Mouse (Mus musculus): ENCODE results near the gene Kif1b. TPM values are rescaled to one million over a fixed set of nuclear protein-coding genes. Genes with fewer than 3 reads are reported as not detected.
A peak's percentile ranks its signal among the peaks of the same experiment; 100 is the strongest.
"Not testable (repeated sequence)": the region's sequence is repeated elsewhere in the genome, so short reads cannot be mapped to it uniquely, and the experiment has no call there.

Kif1b gene
- total RNA-seq, 2 experiments from 2014 or later = 18.6 to 28.4 TPM

GRCm38 (mm10) chr4:149172666-149173065 lies 134.8 kb downstream of the Kif1b start:
- ATAC-seq (replicated peaks; ENCODE audit: poor library complexity) = no peak

GRCm38 (mm10) chr4:149172083-149172482 lies 135.4 kb downstream of the Kif1b start:
- no peak for ATAC-seq (replicated peaks; ENCODE audit: poor library complexity)

- ATAC-seq (replicated peaks; ENCODE audit: poor library complexity) = peak; percentile 47
These were observed 135.9 kb downstream of the Kif1b start for GRCm38 (mm10) chr4:149171581-149171981.

DNA sequence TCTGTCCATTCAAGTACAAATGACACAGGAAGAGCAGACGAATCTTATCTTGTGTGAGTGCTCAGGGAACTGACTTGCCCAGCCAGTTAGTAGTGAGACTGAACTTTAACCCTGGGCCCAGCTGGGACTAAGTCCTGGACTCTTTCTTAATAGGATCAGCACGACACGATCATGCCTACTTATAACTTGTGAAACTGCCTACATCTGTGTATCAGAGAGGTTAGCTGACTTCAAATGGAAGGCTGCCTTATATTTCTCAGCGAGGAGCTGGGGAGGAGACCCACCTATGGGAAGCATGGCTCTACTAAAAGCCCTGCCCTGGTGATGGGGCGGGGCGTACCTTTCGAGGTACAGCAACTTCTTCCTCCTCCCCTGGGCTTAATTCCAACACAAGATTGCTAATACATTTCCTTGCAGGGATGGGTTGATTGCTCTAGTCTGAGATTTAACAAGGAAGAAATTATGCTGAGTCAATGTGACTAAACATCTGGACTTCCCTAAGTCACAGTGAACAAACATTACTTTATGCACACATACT lies 137.0 kb downstream of the Kif1b start:
- peak; percentile 27 for ATAC-seq (replicated peaks; ENCODE audit: poor library complexity)

- ATAC-seq (replicated peaks; ENCODE audit: poor library complexity) = not testable (repeated sequence)
These were observed 137.6 kb downstream of the Kif1b start for GRCm38 (mm10) chr4:149169926-149170325.

- no peak for ATAC-seq (replicated peaks; ENCODE audit: poor library complexity)
These were observed 139.5 kb downstream of the Kif1b start for GRCm38 (mm10) chr4:149168016-149168415.

DNA sequence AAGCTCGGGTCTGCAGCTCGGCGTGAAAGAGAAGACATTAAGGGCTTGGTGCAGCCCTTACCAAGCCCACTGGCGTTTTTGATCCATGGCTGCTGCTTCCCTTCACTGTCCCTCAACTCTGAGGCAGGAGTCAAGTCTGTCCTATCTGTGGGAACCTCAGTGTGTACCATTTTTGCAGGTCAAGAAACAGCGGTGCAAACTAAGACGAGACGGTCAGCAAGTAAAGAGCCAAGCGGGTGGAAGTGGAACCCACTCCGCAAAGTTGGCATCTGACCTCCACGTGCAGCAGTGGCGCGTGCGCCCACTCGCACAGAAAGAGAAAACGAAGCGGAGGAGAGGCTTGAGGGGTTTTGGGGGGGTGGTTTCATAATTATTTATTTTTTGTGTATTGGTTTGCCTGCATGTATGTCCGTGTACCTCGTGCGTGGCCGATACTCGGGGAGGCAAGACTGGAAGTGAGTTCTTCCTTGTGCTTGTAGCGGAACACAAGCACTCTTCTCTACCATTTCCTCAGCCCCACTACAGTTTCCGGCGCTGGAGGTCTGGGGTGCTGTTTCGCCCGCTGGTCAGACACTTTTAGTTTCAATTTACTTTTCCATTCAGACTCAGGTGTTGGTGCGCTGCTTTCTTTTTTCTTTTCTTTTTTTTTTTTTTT lies 140.4 kb downstream of the Kif1b start:
- peak; percentile 18 for ATAC-seq (replicated peaks; ENCODE audit: poor library complexity)

DNA sequence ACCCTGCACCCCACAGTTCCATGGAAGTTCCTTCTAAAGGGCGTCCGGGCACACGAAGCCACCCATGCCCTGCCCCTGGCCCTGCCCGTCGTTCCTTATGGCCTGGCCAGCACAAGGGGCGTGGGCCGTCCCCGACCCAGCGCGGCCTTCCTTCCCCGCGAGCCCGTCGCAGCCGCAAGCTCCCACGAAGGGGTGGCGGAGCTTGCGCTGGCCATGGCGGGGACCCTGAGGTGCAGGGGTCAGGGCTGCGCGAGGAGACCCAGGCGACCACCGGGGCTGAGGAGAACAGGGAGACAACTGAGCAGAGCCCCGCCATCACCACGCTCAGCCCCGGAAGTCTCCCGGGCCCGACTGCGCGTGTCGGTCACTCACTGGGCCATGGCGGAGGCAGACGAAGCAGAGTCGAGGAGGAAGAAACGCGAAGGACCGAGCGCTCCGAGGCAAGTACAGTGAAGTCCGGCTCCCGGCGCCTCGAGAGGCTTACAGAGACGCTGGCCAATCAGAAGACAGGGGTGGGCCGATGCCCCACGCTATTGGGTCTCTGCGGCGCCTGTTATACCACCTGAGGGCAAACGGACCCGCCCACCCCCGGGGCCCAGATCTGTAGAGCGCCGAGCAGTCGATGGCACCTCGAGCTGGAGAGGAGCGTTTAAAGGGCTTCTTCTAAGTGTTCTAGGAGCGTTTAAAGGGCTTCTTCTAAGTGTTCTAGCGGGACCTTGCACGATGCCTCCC lies 141.1 kb downstream of the Kif1b start, which contains the start of gene Pgd:
Gene Pgd (minus strand): TSS at position 557 of the 732 bp plus-strand sequence.
- peak; percentile 85 for ATAC-seq (replicated peaks; ENCODE audit: poor library complexity)

DNA sequence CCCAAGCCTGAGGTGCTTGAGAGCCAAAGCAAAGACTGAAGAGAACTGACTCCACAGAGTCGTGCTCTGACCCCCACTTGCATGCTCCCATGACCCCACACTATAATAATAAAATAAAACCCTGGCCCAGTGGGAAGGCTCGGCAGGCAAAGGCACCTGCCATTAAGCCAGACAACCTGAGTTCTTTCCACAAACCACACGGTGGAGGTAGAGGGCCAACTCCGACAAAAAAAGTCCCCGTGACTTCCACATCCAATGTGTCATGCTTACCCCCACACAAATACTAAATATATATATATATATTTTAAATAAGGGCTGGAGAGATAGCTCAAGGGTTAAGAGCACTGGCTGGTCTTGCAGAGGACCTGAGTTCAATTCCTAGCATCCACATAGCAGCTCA lies 143.3 kb downstream of the Kif1b start:
- no peak for ATAC-seq (replicated peaks; ENCODE audit: poor library complexity)

DNA sequence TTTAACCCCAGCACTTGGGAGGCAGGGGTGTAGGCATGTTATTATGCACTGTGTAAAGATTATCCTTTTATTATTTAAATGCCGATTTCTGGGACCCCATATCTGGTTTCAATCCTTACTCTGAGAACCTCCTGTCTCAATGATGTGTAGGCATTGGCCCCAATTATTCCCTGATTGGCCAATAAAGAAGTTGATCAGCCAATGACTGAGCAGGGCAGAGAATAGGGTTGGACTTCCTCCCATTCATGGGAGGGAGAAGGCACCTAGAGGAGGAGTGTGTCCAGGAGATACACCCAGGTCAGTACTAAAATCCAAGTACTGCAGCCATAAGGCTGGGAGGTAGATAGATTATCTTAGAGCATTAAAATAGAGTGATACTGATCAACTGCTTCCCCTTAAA lies 144.3 kb downstream of the Kif1b start:
- ATAC-seq (replicated peaks; ENCODE audit: poor library complexity) = no peak

GRCm38 (mm10) chr4:149161166-149161565 lies 146.3 kb downstream of the Kif1b start:
- ATAC-seq (replicated peaks; ENCODE audit: poor library complexity) = 0 out of 2 replicates have a peak, but pooled peaks have one; percentile 30

- no peak for ATAC-seq (replicated peaks; ENCODE audit: poor library complexity)
These were observed 147.6 kb downstream of the Kif1b start for GRCm38 (mm10) chr4:149159891-149160290.

GRCm38 (mm10) chr4:149159203-149159602 lies 148.3 kb downstream of the Kif1b start:
- no peak for ATAC-seq (replicated peaks; ENCODE audit: poor library complexity)

DNA sequence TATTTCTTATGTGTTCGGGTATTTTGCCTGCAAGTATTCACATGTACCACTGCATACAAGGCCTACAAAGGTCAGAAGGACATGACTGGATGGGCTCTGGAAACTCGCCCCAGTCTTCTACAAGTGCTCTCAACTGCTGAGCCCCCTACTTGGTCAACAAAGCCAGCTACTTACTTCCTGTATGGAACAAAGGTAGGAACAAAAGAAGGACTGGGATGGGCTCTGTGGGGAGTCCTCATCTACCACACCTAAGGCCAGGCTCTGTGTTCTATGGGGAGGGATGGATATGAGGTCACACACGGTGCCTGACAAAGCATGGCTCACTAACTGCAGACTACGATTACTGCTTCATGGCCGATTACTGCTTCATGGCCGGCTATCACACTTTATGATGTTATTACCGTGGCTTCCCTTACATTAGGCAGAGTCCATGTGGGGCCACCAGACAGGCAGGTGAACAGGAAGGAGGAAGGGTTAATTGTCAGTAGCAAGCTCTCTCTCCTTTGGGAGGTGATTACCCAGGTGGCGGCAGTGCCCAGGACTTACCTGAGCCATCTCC lies 150.0 kb downstream of the Kif1b start:
- no peak for ATAC-seq (replicated peaks; ENCODE audit: poor library complexity)

DNA sequence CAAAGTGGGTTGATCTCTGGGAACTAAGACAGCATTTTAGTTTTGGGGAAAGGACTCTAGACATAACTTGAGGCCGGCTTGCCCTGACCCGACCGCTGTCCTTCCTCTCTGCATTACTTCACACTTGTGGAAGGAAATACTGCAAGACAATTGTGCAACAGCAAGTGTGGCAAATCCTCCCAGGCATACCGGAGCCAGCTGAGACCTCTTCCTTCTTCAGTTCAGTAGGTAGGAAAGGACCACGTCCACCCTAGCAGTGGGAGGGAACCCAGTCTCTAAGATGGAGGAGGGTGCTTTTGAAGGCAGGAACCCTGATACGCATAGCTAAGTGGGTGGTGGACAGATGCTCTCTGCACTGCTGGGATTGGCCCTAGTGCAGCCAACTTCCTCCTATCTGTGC lies 151.8 kb downstream of the Kif1b start:
- ATAC-seq (replicated peaks; ENCODE audit: poor library complexity) = peak; percentile 93

- ATAC-seq (replicated peaks; ENCODE audit: poor library complexity) = no peak
These were observed 152.6 kb downstream of the Kif1b start for GRCm38 (mm10) chr4:149154859-149155258.

DNA sequence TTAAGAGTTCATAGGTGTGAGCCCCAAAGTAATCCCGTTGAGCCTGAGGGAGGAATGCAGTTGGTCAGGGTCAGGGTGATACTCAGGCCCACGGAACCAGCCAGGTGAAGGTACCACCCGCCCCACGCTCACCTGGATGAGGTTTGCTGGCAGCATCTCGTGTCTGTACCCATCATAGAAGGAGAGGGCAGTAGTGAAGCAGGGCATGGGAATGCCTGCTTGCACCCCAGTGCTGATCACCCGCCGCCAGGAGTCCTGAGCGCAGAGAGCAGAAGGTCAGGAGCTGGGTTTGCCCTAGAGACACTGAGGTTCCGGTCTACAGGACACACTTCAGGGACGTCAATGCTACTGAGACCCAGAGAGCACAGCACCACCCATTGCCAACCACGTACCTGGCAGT lies 156.8 kb downstream of the Kif1b start:
- no peak for ATAC-seq (replicated peaks; ENCODE audit: poor library complexity)

DNA sequence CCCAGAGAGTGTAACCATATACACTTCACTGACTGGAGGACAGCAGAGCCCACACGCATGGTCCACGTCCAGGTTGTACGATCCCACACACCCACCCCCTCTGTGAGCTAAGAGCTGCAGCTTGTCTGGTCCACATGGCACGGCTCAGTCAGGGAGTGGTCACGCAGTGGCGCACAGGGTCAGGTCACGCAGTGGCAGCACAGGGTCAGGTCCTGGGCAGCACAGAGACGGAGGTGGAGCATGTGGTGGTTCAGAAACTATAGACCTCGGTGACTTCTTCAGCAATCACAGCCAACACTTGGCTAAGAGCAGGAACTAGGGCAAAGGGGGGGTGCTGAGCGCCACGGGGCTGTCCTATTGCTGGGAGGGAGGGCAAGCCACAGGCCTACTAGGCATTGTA lies 157.2 kb downstream of the Kif1b start:
- ATAC-seq (replicated peaks; ENCODE audit: poor library complexity) = no peak

DNA sequence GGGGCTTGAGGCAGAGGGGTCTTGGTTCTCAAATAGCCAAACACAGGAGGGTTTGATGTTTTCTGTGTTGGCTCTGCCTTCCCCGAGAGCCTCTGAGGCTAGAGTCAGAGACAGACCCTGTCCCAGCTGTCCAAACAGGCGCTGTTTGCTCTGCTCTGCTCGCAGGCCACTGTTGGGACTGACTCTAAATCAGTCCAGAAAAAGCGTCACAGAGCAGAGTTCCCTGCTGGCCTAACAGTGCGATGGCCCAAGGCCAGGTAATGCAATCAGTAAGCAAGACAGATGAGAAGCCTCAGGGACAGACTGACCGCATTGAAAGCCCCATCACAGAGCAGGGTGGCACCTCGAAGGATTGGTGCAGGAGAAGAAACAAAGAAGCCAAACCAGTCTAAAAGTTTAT lies 157.9 kb downstream of the Kif1b start:
- ATAC-seq (replicated peaks; ENCODE audit: poor library complexity) = no peak

DNA sequence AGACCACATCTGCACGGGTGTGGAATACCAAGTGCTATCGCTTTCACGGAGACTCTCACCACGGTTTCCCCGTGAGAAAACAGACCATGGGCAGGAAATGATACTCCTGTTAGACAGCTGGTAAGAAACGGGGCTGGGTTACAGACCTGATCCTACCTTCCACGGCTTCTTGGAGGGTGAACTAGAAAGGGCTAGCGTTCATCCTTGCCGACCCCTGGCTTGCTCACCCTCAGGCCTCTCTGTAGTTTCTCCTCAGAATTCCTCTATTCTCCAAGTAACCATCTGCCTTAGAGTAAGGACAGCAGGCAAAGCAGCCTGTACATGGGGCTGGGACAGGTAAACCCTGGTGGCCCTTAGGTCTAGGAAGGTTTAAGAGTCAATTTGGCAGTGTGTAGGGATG lies 158.3 kb downstream of the Kif1b start:
- no peak for ATAC-seq (replicated peaks; ENCODE audit: poor library complexity)

DNA sequence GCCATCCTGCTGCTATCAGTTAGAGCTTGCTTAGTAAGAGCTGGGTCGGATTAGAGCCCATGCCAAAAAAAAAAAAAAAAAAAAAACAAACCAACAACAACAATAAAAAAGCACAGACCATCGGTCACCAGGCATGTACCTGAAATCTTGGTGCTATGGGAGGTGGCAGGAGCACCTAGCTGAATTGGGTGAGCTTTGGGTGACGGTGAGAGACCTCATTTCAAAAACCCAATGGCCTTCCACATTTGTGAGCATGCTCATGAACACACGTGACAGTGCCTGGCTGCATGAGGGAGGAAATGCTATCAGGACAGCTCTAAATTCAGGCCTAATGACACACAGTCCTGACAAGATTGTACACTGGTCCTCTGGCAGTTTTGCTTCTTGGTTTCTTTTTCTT lies 159.4 kb downstream of the Kif1b start:
- no peak for ATAC-seq (replicated peaks; ENCODE audit: poor library complexity)

GRCm38 (mm10) chr4:149147528-149147927 lies 160.0 kb downstream of the Kif1b start:
- no peak for ATAC-seq (replicated peaks; ENCODE audit: poor library complexity)

All from megakaryocyte progenitor cell, adult 5-6 weeks (primary cell).